Mouse (Mus musculus) kidney, embryonic 15.5 days (tissue): ENCODE data around the gene Prss50. TPM values are rescaled to one million over a fixed set of nuclear protein-coding genes. Genes with fewer than 3 reads are reported as not detected.

Experiments used
- ATAC-seq: fragments of 200-750 bp; cut with Nextera tagmentation; replicated peaks from 2 replicates; pipeline ENCODE4 v1.8.0; 2017; ENCODE audit warnings: moderate TSS enrichment; ENCODE audit not compliant: low FRiP score
- H3K27ac ChIP-seq: fragments of 300-500 bp; sonication (generic); 2 replicates; pipeline ENCODE4 v1.5.1; 2015; ENCODE audit warnings: mild to moderate bottlenecking, inconsistent platforms
- H3K27me3 ChIP-seq: fragments of 300-500 bp; sonication (generic); 2 replicates; pipeline ENCODE4 v1.6.1; 2015; ENCODE audit warnings: inconsistent platforms
- H3K36me3 ChIP-seq: fragments of 300-500 bp; sonication (generic); 2 replicates; pipeline ENCODE4 v1.6.1; 2015; ENCODE audit warnings: inconsistent platforms
- H3K4me1 ChIP-seq: fragments of 300-500 bp; sonication (generic); 2 replicates; pipeline ENCODE4 v1.6.1; 2015; ENCODE audit warnings: inconsistent platforms
- H3K4me2 ChIP-seq: fragments of 300-500 bp; sonication (generic); 2 replicates; pipeline ENCODE4 v1.6.1; 2015; ENCODE audit warnings: moderate library complexity, mild to moderate bottlenecking, inconsistent platforms
- H3K4me3 ChIP-seq: fragments of 300-500 bp; sonication (generic); replicated peaks from 2 replicates; pipeline ENCODE4 v1.5.1; 2015; ENCODE audit warnings: mild to moderate bottlenecking, inconsistent platforms
- H3K9ac ChIP-seq: fragments of 300-500 bp; sonication (generic); 2 replicates; pipeline ENCODE4 v1.6.1; 2015; ENCODE audit warnings: mild to moderate bottlenecking, inconsistent platforms
- H3K9me3 ChIP-seq: fragments of 300-500 bp; sonication (generic); replicated peaks from 2 replicates; pipeline ENCODE4 v1.6.1; 2016; ENCODE audit warnings: inconsistent platforms
- WGBS: fragments of 180-500 bp; shearing (Covaris S2); methylation state at CpG from one replicate; pipeline ENCODE4 v1.1.7; 2015; ENCODE audit warnings: mixed read lengths; 5-methylcytosine and 5-hydroxymethylcytosine counted together
- polyA plus RNA-seq: library from polyadenylated mRNA; unstranded; fragments of >200 nt; fragmentation: Nextera tagmentation; extraction: Ambion mirVana; gene quantifications from 2 replicates; pipeline ENCODE4 v1.2.1, GENCODE M21; 2015

Gene Prss50
- polyA plus RNA-seq, 1 experiment from 2014 or later: 0.90 TPM

DNA sequence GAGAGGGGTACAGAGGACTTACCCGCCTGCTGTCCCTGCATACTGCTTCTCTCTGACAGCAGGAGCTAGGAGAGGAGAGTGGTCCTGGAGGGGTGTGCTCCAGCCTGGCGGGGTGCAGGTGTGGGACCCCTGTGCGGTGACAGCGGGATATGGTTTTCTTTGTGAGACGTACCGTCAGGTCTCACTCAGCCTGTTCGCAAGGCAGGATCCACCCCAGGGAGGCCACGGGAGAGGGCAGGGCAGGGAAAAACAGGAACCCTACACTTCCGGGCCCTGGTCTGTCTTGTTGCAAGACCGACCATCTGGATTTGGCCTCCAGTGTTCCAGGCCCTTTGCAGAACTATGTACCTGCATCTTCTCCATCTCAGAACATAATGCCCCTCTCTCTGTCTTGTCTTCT lies 35.7 kb downstream of the Prss50 start:
- Histone ChIP-seq H3K4me1 (peaks cover 40% of the 10 kb centered on the region), H3K4me2 (no peak overlapping the region), H3K9ac (no peak overlapping the region), H3K9me3 (no peaks in the 10 kb centered on the region), H3K4me3 (no peak overlapping the region), H3K27ac (no peak overlapping the region), H3K27me3 (no peaks in the 10 kb centered on the region), H3K36me3 (peaks cover 3% of the 10 kb centered on the region; the same call in 1 of the 2 replicates)
- no peak for ATAC-seq
- 75% methylated on average over 10 of the region's 10 CpGs for WGBS

DNA sequence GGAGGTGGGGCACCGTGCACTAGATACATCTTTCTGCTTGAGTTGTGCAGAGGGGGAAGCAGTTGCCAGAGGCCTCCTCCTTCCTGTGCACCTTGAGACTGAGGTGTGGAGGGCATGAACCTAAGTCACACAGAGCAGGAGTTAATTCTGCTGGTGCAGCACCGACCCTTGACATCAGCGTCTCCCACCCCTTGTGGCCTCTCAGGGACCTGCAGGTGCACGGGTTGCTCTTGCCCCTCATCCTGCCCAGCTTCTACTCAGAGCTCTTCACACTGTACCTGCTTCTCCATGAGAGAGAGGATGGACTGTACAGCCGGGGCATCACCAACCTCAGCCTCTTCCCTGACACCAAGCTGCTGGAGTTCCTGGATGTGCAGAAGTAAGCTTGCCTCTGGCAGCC lies 37.7 kb downstream of the Prss50 start:
- H3K27me3 ChIP-seq: no peaks in the 10 kb centered on the region
- H3K9ac ChIP-seq: no peak overlapping the region
- no peak; the same call in none of the 2 replicates for ATAC-seq
- no peak overlapping the region for H3K27ac ChIP-seq
- no peaks in the 10 kb centered on the region for H3K9me3 ChIP-seq
- H3K4me3 ChIP-seq: no peak overlapping the region
- WGBS: 34% methylated on average over 5 of the region's 5 CpGs
- H3K4me2 ChIP-seq: peak overlapping the region; percentile 47; the same call in 1 of the 2 replicates
- peaks cover 29% of the 10 kb centered on the region for H3K4me1 ChIP-seq
- H3K36me3 ChIP-seq: peaks cover 3% of the 10 kb centered on the region; the same call in 1 of the 2 replicates

DNA sequence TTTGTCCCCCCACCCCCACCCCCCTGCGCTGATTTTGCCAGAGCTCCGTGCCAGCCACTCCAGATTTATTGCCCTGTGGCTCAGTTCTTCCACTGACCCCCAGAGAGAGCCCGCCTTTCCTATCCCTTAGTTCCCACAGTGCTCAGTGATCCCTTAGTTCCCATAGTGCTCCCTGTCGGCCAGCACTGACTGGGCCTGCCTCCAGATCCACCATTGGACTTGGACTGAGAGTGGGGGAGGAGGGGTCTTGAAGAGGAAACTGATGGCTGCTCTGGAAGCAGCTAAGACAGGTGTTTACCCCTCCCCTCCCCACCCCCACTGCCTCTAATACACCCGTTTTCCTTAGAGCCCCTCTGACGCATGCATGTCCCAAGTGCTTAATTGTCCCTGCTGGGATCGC lies 38.2 kb downstream of the Prss50 start:
- Histone ChIP-seq H3K36me3 (peaks cover 3% of the 10 kb centered on the region; the same call in 1 of the 2 replicates), H3K27me3 (no peaks in the 10 kb centered on the region), H3K27ac (peak overlapping the region; percentile 60; the same call in 1 of the 2 replicates), H3K9ac (no peak overlapping the region), H3K9me3 (no peaks in the 10 kb centered on the region), H3K4me1 (peaks cover 24% of the 10 kb centered on the region), H3K4me3 (peak overlapping the region; percentile 11), H3K4me2 (peak overlapping the region; percentile 47)
- WGBS: 10% methylated on average over 7 of the region's 7 CpGs
- peak; percentile 65 for ATAC-seq

DNA sequence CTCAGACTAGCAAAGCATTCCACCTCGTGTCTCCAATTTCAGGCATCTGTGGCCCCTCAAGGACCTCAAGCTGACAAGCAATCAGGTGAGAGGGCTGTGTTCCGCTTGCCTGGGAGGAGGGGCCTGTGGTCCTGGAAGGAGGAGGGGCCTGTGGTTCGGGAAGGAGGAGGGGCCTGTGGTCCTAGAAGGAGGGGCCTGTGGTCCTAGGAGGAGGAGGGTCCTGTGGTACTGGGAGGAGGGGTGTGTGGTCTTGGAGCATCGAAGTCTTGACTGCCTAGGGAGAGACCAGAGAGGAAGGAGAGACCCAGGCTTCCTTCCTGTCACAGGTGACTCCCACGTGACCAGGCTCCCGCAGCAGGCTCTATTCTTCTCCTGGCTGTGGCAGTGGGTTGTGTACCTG lies 38.8 kb downstream of the Prss50 start:
- Histone ChIP-seq H3K27me3 (no peaks in the 10 kb centered on the region), H3K4me2 (peak overlapping the region; percentile 47), H3K9ac (no peak overlapping the region), H3K4me3 (peak overlapping the region; percentile 11), H3K4me1 (peaks cover 18% of the 10 kb centered on the region), H3K36me3 (peaks cover 3% of the 10 kb centered on the region; the same call in 1 of the 2 replicates), H3K27ac (peak overlapping the region; percentile 60; the same call in 1 of the 2 replicates), H3K9me3 (no peaks in the 10 kb centered on the region)
- WGBS: 9% methylated on average over 6 of the region's 6 CpGs
- peak; percentile 70 for ATAC-seq

DNA sequence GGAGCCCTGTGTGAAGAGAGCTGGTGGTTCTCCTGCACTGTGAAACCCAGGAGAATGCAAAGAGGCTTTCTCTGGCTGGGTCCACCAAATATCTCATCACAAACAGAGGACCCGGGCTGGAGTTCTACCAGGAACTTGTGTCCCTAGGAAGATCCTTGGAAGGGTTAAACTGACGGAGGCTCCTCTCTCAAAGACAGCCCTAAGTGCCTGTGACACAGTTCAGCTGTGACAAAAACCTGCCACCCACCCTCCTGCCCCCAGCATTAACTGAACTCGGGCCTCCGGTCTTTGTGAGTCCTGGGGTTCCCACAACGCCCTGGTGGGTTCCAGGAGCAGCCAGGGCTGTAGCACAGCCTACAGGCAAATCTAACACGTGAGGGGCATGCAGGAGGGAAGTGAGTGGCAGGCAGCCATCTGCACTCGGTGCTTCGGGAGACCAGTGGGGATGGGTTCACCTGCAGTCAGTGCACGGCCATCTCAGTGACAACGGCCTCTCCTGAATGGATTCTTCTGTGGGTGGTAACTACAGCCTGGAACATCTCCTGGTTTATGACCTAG lies 41.8 kb downstream of the Prss50 start:
- 49% methylated on average over 10 of the region's 10 CpGs for WGBS
- no peak for ATAC-seq

DNA sequence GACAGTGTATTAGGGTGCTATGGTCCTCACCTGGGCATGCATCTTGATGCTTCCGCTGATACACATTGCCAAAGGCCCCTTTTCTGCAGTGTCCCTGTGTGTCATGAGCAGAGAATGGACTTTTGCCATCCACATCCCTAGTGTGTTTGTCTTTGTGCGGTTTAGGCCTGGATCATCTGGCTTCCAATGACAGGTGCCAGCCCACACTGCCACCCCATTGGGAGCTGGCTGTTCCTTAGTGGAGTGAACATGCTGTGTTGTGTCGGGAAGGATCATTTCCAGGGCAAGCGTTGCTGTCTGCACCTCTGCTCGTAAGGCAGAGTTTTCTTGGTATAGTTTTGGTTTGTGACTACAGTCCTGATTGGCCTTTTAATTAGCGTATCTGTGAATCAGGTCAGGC lies 43.4 kb downstream of the Prss50 start:
- H3K27me3 ChIP-seq: no peaks in the 10 kb centered on the region
- 83% methylated on average over 6 of the region's 6 CpGs for WGBS
- no peak overlapping the region for H3K4me2 ChIP-seq
- no peaks in the 10 kb centered on the region for H3K9me3 ChIP-seq
- no peak overlapping the region for H3K9ac ChIP-seq
- H3K4me3 ChIP-seq: no peak overlapping the region
- H3K36me3 ChIP-seq: peaks cover 3% of the 10 kb centered on the region; the same call in 1 of the 2 replicates
- ATAC-seq: no peak
- H3K4me1 ChIP-seq: peaks cover 6% of the 10 kb centered on the region
- no peak overlapping the region for H3K27ac ChIP-seq

More for the DNA sequence above, 41.8 kb downstream of the Prss50 start:
- Histone ChIP-seq H3K9me3 (no peaks in the 10 kb centered on the region), H3K4me2 (no peak overlapping the region), H3K27ac (no peak overlapping the region), H3K27me3 (no peaks in the 10 kb centered on the region), H3K9ac (no peak overlapping the region), H3K4me1 (peaks cover 15% of the 10 kb centered on the region), H3K4me3 (no peak overlapping the region), H3K36me3 (peaks cover 3% of the 10 kb centered on the region; the same call in 1 of the 2 replicates)

DNA sequence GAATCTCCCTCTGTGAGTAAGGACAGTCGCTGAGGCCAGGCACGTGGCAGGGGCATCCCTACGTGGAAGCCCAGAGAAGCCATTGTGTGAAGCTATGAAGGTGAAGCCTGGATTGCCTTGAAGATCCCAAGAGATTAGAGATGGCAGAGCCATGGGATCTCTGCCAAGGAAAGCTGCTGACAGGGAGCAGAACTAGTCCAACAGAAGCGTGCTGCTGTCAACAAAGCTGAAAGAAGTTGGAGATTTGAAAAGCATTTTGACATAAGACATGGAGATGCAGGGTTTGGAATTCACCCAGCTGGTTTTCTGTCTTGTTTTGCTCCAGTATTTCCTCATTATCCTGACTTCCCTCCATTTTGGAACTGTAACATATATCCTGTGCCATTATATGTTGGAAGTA lies 44.5 kb downstream of the Prss50 start:
- Histone ChIP-seq H3K4me2 (no peak overlapping the region), H3K27me3 (no peaks in the 10 kb centered on the region), H3K4me1 (no peaks in the 10 kb centered on the region), H3K27ac (no peak overlapping the region), H3K4me3 (no peak overlapping the region), H3K9me3 (no peaks in the 10 kb centered on the region), H3K9ac (no peak overlapping the region), H3K36me3 (peaks cover 3% of the 10 kb centered on the region; the same call in 1 of the 2 replicates)
- ATAC-seq: no peak
- 85% methylated on average over 4 of the region's 4 CpGs for WGBS

DNA sequence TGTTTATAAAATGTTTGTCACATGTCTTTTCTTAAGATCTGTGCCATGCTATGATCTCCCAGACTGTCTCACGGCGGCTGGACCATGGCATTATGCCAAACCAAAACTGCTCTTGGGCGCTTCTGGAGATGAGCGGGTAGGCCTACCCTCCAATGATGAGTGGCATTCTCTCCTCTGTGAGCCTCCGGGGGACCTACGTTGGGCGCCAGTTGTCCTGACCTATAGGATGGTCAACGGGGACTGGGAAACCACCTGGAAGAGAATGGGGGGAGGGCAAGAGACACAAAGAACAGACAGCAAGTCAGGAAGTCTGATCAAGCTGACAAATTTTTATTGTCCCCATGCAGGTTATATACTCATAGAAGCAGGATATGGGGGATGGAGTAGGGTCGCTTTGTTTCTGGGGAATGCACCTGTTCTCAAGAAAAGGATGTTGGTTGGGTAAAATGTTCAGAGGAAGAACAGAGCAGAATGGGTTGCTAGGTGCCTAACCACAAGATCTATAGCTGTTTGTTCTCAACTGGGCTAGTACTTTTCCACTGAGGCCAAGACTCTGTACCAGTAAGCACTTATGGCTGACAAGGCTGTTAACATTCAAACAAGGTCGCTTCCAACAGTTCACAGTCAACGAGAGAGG lies 49.6 kb downstream of the Prss50 start:
- no peaks in the 10 kb centered on the region for H3K27me3 ChIP-seq
- WGBS: 91% methylated on average over 11 of the region's 11 CpGs
- ATAC-seq: no peak

DNA sequence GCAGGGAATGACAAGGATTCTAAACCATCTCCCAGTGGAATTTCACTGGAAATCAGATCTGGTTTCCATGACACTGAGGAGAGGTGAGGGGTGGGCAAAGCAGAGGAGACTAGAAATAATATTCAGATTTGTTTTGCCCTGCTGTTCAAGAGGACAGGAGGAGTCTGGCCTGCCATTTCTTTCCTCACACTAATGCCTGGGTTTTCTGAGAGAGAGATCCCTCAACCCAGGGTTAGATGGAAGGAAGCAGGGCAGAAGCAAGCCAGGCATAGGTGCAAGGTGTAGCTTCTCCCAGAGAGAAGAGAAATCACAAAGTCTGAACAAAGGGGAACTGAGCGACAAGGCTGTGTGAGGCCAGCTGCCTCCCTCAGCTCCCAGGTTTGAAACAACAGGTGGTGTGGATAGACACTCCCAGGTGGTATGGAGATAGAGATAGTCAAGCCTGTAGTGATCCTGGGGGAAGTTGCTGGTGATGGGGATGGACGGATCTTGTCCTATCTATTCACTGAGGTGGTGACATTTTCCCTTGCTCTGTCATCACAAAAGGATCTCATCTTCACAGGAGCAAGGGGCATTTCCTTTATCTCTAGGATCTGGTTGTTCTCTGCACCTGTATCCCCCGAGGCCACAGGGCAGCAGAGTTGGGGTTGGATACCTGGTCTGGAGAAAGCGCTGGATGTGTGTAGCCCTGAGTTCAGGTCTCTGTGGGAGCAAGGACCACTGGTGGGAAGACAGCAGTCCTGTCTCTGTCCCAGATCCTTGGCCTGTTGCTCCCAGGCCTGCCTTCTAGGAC lies 50.3 kb downstream of the Prss50 start:
- ATAC-seq: no peak
- Histone ChIP-seq H3K4me2 (no peak overlapping the region), H3K36me3 (no peaks in the 10 kb centered on the region), H3K4me3 (no peak overlapping the region), H3K27ac (no peak overlapping the region), H3K9me3 (no peaks in the 10 kb centered on the region), H3K4me1 (no peaks in the 10 kb centered on the region), H3K9ac (no peak overlapping the region), H3K27me3 (no peaks in the 10 kb centered on the region)
- 81% methylated on average over 4 of the region's 4 CpGs for WGBS

More for the DNA sequence above, 49.6 kb downstream of the Prss50 start:
- H3K27ac ChIP-seq: no peak overlapping the region
- H3K4me1 ChIP-seq: no peaks in the 10 kb centered on the region
- no peak overlapping the region for H3K9ac ChIP-seq
- no peak overlapping the region for H3K4me2 ChIP-seq
- H3K4me3 ChIP-seq: no peak overlapping the region
- H3K36me3 ChIP-seq: no peaks in the 10 kb centered on the region
- no peaks in the 10 kb centered on the region for H3K9me3 ChIP-seq

DNA sequence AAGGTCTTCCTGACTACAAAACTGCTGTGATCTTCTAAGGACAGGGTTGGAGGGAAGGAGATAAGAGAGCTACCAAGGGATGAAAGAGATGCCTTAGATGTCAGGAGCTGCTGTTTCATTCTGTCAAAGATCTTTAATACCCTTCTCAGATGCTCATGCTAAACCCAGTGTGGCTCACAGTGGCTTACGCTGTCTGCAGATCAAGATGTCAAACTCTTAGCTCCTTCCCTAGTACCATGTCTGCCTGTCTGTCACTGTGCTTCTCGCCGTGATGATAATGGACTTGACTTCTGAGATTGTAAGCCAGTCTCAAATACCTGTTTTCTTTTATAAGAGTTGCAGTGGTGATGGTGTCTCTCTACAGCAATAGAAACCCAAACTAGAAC lies 50.9 kb downstream of the Prss50 start:
- ATAC-seq: no peak
- WGBS: 89% methylated on average over 3 of the region's 3 CpGs
- no peaks in the 10 kb centered on the region for H3K27me3 ChIP-seq

DNA sequence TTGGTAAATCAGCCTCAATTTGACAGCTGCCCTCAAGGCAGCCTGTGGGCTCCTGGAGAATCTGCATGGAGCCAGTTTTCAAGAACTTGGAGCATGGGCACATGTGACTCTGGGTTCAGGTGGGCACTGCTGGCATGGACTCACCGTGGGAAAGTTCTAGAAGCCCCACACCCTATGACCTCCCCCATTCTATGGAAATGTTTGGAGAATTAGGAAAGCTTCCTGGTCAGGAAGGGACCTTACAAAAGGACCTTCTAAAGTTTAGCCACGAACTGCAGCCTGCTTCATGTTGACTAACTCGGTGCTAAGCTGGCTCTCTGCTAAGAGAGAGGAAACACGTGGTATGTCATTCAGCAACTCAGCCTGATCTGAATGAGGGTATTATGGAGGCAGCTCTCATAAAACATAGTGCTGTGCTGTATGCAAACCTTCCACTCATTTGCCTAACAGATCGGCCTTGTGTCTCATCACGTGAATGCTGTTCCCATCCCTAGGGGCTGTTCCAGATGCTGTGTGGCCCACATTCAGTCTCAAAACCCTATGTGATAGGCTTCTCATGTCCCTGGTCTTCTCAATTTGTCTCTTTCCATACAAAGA lies 51.7 kb downstream of the Prss50 start:
- ATAC-seq: no peak
- Histone ChIP-seq H3K4me3 (no peak overlapping the region), H3K4me2 (no peak overlapping the region), H3K27me3 (no peaks in the 10 kb centered on the region), H3K27ac (no peak overlapping the region), H3K9me3 (no peaks in the 10 kb centered on the region), H3K9ac (no peak overlapping the region), H3K4me1 (no peaks in the 10 kb centered on the region), H3K36me3 (no peaks in the 10 kb centered on the region)
- WGBS: 78% methylated on average over 6 of the region's 6 CpGs

More for the DNA sequence above, 50.9 kb downstream of the Prss50 start:
- no peak overlapping the region for H3K27ac ChIP-seq
- H3K9me3 ChIP-seq: no peaks in the 10 kb centered on the region
- H3K4me3 ChIP-seq: no peak overlapping the region
- no peak overlapping the region for H3K9ac ChIP-seq
- no peak overlapping the region for H3K4me2 ChIP-seq
- no peaks in the 10 kb centered on the region for H3K4me1 ChIP-seq
- H3K36me3 ChIP-seq: no peaks in the 10 kb centered on the region
